Mouse (Mus musculus): Measurements from ENCODE around the gene 4932438A13Rik.

- TF ChIP-seq CTCF (IDR thresholded peaks at IDR 0.05; ENCODE audit: low read depth, low read length) (no peak), POLR2A (IDR thresholded peaks at IDR 0.05; ENCODE audit: insufficient read depth, low read length) (no peak), EP300 (IDR thresholded peaks at IDR 0.05; ENCODE audit: insufficient read depth, low read depth, low read length) (no peak)
Measured at GRCm38 (mm10) chr3:36861411-36862410, 1.2 kb upstream of the 4932438A13Rik start.

Measured in ES-Bruce4 (cell line).